Mouse (Mus musculus) right cerebral cortex, postnatal 14 days (tissue): ENCODE data around the gene M6pr.

Experiments used
- DNase-seq: peaks from one replicate; pipeline ENCODE4 v3.0.0; 2022

M6pr gene

GRCm38 (mm10) chr6:122299621-122300133, 8.8 kb upstream of the M6pr start:
- DNase-seq: no peak

GRCm38 (mm10) chr6:122302121-122302520, 6.4 kb upstream of the M6pr start:
- no peak for DNase-seq

GRCm38 (mm10) chr6:122302661-122303060, 5.9 kb upstream of the M6pr start:
- no peak for DNase-seq

- no peak for DNase-seq
Observed at GRCm38 (mm10) chr6:122303526-122303925, 5.0 kb upstream of the M6pr start.

GRCm38 (mm10) chr6:122304355-122304754, 4.2 kb upstream of the M6pr start:
- peak; percentile 91 for DNase-seq

- no peak for DNase-seq
Observed at GRCm38 (mm10) chr6:122304790-122305555, 3.5 kb upstream of the M6pr start.

- DNase-seq: no peak
Observed at GRCm38 (mm10) chr6:122306707-122307106, 1.8 kb upstream of the M6pr start.

GRCm38 (mm10) chr6:122308136-122308504, 400 bp upstream of the M6pr start:
- DNase-seq: no peak

- no peak for DNase-seq
Observed at GRCm38 (mm10) chr6:122309446-122309960, 983 bp downstream of the M6pr start.

- DNase-seq: no peak
Observed at GRCm38 (mm10) chr6:122310187-122310820, 1.8 kb downstream of the M6pr start.

GRCm38 (mm10) chr6:122318726-122319125, 10.2 kb downstream of the M6pr start:
- DNase-seq: no peak

- no peak for DNase-seq
Observed at GRCm38 (mm10) chr6:122325361-122325975, 16.9 kb downstream of the M6pr start.

- no peak for DNase-seq
Observed at GRCm38 (mm10) chr6:122333081-122333612, 24.6 kb downstream of the M6pr start.

GRCm38 (mm10) chr6:122334786-122335340, 26.3 kb downstream of the M6pr start:
- DNase-seq: no peak

- peak; percentile 19 for DNase-seq
Observed at GRCm38 (mm10) chr6:122337546-122337945, 29.0 kb downstream of the M6pr start.

GRCm38 (mm10) chr6:122339047-122339647, 30.6 kb downstream of the M6pr start:
- DNase-seq: peak; percentile 72

GRCm38 (mm10) chr6:122339648-122340341, 31.3 kb downstream of the M6pr start:
- peak; percentile 90 for DNase-seq

- no peak for DNase-seq
Observed at GRCm38 (mm10) chr6:122340349-122341000, 32.0 kb downstream of the M6pr start, which contains the start of gene Phc1. Gene Phc1, minus strand, starts transcription at chr6:122340561.

GRCm38 (mm10) chr6:122341038-122341810, 32.7 kb downstream of the M6pr start:
- no peak for DNase-seq

- DNase-seq: no peak
Observed at GRCm38 (mm10) chr6:122342125-122342524, 33.6 kb downstream of the M6pr start.
